Mouse (Mus musculus) heart, embryonic 16.5 days (tissue): ENCODE measurements at regions not wholly inside any gene's neighbourhood (a gene's known extent, or its start where the extent isn't known, plus 50 kb on each side); places are given as distances from the start of the nearest gene placed in this dataset.

ENCODE experiments used
- ATAC-seq: fragments of 200-750 bp; cut with Nextera tagmentation; replicated peaks from 2 replicates; pipeline ENCODE4 v1.8.0; 2017; ENCODE audit warnings: moderate number of reproducible peaks; ENCODE audit not compliant: insufficient read depth, low FRiP score; ENCODE audit errors: extremely low read depth
- H3K27ac ChIP-seq: fragments of 300-500 bp; sonication (generic); 2 replicates; pipeline ENCODE4 v1.5.1; 2014; ENCODE audit warnings: mild to moderate bottlenecking, low read length, control low read depth, moderate library complexity
- H3K27me3 ChIP-seq: fragments of 300-500 bp; sonication (generic); 2 replicates; pipeline ENCODE4 v1.6.1; 2014; ENCODE audit warnings: low read length, mixed read lengths; ENCODE audit not compliant: control insufficient read depth, insufficient read depth
- H3K36me3 ChIP-seq: fragments of 300-500 bp; sonication (generic); 2 replicates; pipeline ENCODE4 v1.6.1; 2014; ENCODE audit not compliant: control insufficient read depth, insufficient read depth
- H3K4me1 ChIP-seq: fragments of 300-500 bp; sonication (generic); 2 replicates; pipeline ENCODE4 v1.6.1; 2014; ENCODE audit warnings: low read length, mixed read lengths; ENCODE audit not compliant: control insufficient read depth, insufficient read depth
- H3K4me2 ChIP-seq: fragments of 300-500 bp; sonication (generic); 2 replicates; pipeline ENCODE4 v1.6.1; 2014; ENCODE audit warnings: low read depth, mild to moderate bottlenecking, control low read depth, low read length
- H3K4me3 ChIP-seq: fragments of 300-500 bp; sonication (generic); 2 replicates; pipeline ENCODE4 v1.5.1; 2014; ENCODE audit warnings: mild to moderate bottlenecking, control low read depth, low read length
- H3K9ac ChIP-seq: fragments of 300-500 bp; sonication (generic); 2 replicates; pipeline ENCODE4 v1.6.1; 2014; ENCODE audit warnings: low read length, control low read depth
- H3K9me3 ChIP-seq: fragments of 300-500 bp; sonication (generic); replicated peaks from 2 replicates; pipeline ENCODE4 v1.6.1; 2016; ENCODE audit warnings: low read length; ENCODE audit not compliant: control insufficient read depth
- WGBS: fragments of 180-500 bp; shearing (Covaris S2); extraction: QIAGEN DNeasy Blood & Tissue Kit; methylation state at CpG from one replicate; pipeline ENCODE4 v1.1.7; 2014; 5-methylcytosine and 5-hydroxymethylcytosine counted together

DNA sequence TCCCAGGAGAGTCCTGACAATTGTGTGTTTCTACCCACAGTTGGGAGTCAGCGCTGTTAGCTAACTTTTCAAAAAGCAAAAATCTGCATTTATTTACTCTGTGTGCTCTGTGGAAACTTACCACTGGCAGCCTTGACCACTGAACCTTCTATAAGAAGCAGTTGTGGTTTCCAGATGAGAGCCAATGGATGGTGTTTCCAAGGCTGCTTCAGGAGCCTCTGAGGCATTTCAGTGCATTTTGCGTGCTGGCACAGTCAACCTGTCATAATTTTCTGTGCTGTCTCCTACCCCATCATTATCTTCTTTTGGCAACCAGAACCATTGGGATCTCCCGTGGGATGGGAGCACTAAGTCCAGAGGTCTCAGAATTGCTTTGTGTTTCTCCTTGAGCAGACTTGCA, 60.3 kb downstream of the 4930544G11Rik start:
- no peak overlapping the region for H3K27ac ChIP-seq
- H3K9ac ChIP-seq = no peak overlapping the region
- no peak overlapping the region for H3K4me2 ChIP-seq
- no peak for ATAC-seq
- no peaks in the 10 kb centered on the region for H3K4me1 ChIP-seq
- H3K9me3 ChIP-seq = no peaks in the 10 kb centered on the region
- 81% methylated on average over 3 of the region's 3 CpGs for WGBS
- H3K27me3 ChIP-seq = no peaks in the 10 kb centered on the region
- no peaks in the 10 kb centered on the region for H3K36me3 ChIP-seq
- no peak overlapping the region for H3K4me3 ChIP-seq

DNA sequence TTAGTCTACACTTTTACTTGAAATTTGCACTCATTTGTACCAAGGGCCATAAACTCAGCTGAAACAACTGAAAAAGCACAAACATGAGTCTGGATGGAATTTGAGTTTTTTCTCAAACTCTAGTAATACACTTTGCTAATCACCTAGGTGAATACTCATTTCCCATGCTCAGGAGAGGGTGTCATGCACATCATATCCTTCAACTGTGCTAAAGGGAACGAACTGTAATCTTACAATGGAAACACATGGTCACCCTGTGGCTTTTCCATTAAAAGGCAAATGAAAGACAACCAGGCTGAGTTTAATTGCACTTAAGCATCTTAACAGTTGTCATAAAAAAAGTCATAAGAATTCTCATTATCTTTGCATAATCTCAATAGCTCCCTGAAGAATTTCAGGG, 71.1 kb downstream of the 4930544G11Rik start:
- Histone ChIP-seq H3K9me3 (no peaks in the 10 kb centered on the region), H3K27ac (no peak overlapping the region), H3K4me3 (no peak overlapping the region), H3K4me1 (no peaks in the 10 kb centered on the region), H3K36me3 (no peaks in the 10 kb centered on the region), H3K4me2 (no peak overlapping the region), H3K27me3 (no peaks in the 10 kb centered on the region), H3K9ac (no peak overlapping the region)
- no peak for ATAC-seq
- WGBS = 70% methylated on average over 1 of the region's 1 CpGs

DNA sequence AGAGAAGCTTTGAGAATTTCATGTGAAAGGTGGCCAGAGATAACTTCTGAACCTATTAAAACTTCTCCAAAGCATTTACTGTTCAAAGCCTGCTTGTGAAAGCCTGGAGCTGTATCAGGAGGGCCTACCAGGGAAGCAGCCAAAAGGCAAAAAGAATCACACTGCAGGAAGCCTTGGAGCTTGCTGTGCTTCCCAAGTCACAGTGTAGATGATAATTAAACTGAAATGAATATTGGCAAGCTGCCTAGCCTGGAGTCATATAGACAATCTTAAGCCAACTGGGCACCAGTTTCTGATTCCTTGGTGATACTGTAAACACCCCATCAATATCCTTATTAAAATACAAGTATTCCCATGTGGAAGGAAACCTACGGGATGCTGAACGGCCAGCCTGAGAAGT, 84.4 kb downstream of the 4930544G11Rik start:
- no peak overlapping the region for H3K9ac ChIP-seq
- no peaks in the 10 kb centered on the region for H3K9me3 ChIP-seq
- H3K27ac ChIP-seq = no peak overlapping the region
- no peak overlapping the region for H3K4me3 ChIP-seq
- ATAC-seq = no peak
- WGBS = 71% methylated on average over 2 of the region's 2 CpGs
- H3K4me1 ChIP-seq = no peaks in the 10 kb centered on the region
- no peak overlapping the region for H3K4me2 ChIP-seq
- H3K36me3 ChIP-seq = no peaks in the 10 kb centered on the region
- H3K27me3 ChIP-seq = no peaks in the 10 kb centered on the region

DNA sequence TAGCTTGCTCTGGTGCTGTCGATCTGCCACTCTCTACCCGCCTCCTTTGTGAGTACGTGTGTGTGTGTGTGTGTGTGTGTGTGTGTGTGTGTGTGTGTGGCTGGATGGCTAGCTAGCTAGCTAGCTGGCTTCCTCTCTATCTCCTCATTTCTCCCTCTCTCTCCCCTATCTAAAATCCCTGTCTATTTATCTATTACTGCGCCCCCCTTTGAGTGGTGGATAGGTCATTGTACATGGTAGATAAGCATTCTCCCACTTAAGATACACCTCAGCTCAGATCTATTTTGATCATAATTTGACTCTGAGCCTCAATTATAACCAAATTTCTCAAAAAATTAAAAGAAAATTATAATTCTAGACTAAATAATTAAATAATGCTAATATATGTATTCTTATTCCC, 99.4 kb downstream of the 4930544G11Rik start:
- WGBS = 70% methylated on average over 4 of the region's 4 CpGs
- ATAC-seq = no peak
- no peaks in the 10 kb centered on the region for H3K4me1 ChIP-seq
- H3K9me3 ChIP-seq = no peaks in the 10 kb centered on the region
- H3K36me3 ChIP-seq = no peaks in the 10 kb centered on the region
- no peak overlapping the region for H3K4me3 ChIP-seq
- no peaks in the 10 kb centered on the region for H3K27me3 ChIP-seq
- no peak overlapping the region for H3K4me2 ChIP-seq
- H3K9ac ChIP-seq = no peak overlapping the region
- H3K27ac ChIP-seq = no peak overlapping the region

DNA sequence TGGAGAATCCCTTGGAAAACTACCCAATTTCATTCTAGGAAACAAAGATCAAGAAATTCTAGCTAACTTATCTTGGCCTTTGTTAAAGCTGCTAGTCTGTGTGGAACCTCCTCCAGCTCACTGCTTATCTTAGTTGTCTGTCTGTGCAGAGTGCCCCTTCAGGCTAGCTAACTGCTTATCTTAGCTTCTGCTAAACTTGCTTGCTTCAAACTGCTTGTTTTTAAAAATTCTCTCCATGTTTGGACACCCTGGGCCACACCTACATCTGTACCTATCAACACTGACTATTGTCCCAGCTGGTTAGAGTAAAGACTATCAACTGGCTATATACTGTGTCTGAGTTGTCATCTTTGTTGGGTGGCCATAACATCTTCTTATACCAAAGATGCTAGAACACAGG, 100.0 kb downstream of the 4930544G11Rik start:
- Histone ChIP-seq H3K27ac (no peak overlapping the region), H3K9ac (no peak overlapping the region), H3K4me3 (no peak overlapping the region), H3K4me2 (no peak overlapping the region), H3K4me1 (no peaks in the 10 kb centered on the region), H3K9me3 (no peaks in the 10 kb centered on the region), H3K27me3 (no peaks in the 10 kb centered on the region), H3K36me3 (no peaks in the 10 kb centered on the region)
- ATAC-seq = no peak

DNA sequence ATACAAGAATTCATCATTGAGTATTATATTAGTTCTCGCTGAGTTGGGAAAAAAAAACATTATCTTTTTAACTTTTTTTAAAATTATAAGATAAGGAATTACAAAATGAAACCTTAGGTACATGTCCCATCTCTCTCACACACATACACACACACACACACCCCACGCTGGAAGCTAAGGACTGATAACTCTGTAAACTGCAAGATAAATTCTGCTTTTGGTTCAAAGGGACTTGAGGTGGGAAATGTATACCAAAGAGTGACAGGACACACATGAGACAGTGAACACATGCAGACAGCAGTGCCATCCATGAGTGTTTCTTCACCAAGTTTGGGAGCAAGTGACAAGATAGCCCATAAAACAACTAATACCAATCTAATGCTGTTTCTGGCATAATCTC, 100.8 kb downstream of the 4930544G11Rik start:
- Histone ChIP-seq H3K4me3 (no peak overlapping the region), H3K4me2 (no peak overlapping the region), H3K27me3 (no peaks in the 10 kb centered on the region), H3K9ac (no peak overlapping the region), H3K36me3 (no peaks in the 10 kb centered on the region), H3K4me1 (no peaks in the 10 kb centered on the region), H3K27ac (no peak overlapping the region), H3K9me3 (no peaks in the 10 kb centered on the region)
- WGBS = 52% methylated on average over 2 of the region's 2 CpGs
- ATAC-seq = no peak

DNA sequence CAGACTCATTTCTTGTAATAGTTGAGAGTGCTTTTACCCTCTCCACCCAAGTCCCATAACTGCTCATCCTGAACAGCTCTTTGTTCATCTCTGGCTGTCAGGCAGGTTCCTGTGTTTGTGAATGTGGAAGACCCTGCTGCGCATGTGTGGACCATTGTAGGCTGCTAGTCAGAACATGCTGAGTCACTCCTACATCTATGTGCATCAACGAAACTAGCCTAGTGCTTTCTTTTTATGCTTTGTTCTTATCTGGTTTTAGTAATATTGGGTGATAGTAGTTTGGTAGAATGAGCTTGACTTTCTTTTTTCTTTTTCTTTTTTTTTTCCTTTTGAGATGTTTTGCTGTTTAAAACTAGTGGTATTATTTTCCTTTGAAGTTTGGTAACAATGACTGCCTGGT, 116.5 kb downstream of the 4930544G11Rik start:
- H3K4me1 ChIP-seq = no peaks in the 10 kb centered on the region
- no peaks in the 10 kb centered on the region for H3K27me3 ChIP-seq
- no peak overlapping the region for H3K27ac ChIP-seq
- H3K36me3 ChIP-seq = no peaks in the 10 kb centered on the region
- no peaks in the 10 kb centered on the region for H3K9me3 ChIP-seq
- 69% methylated on average over 2 of the region's 2 CpGs for WGBS
- no peak overlapping the region for H3K9ac ChIP-seq
- H3K4me3 ChIP-seq = no peak overlapping the region
- H3K4me2 ChIP-seq = no peak overlapping the region
- ATAC-seq = no peak

DNA sequence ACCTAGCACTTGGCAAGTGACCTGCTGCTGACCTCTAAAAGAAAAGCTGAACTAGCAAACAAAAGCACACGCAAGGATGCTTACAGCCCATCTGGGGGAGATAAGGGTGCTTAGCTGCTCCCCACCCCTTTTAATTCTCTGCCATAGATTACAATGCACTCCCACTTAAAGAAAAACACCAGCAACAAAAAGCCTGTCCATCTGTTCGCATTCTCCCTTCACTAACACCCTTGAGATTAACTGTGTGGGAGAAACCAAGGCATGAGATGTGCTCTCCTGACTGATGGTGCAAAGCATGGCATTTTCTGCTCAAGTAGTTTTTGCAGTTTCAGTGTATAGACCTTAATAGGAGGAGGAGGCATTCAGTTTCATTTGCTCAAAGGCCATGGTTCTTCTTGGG, 125.0 kb downstream of the 4930544G11Rik start:
- Histone ChIP-seq H3K4me2 (no peak overlapping the region), H3K9ac (no peak overlapping the region), H3K4me3 (no peak overlapping the region), H3K27me3 (no peaks in the 10 kb centered on the region), H3K9me3 (no peaks in the 10 kb centered on the region), H3K36me3 (no peaks in the 10 kb centered on the region), H3K4me1 (no peaks in the 10 kb centered on the region), H3K27ac (no peak overlapping the region)
- no peak for ATAC-seq
- 18% methylated on average over 2 of the region's 2 CpGs for WGBS

DNA sequence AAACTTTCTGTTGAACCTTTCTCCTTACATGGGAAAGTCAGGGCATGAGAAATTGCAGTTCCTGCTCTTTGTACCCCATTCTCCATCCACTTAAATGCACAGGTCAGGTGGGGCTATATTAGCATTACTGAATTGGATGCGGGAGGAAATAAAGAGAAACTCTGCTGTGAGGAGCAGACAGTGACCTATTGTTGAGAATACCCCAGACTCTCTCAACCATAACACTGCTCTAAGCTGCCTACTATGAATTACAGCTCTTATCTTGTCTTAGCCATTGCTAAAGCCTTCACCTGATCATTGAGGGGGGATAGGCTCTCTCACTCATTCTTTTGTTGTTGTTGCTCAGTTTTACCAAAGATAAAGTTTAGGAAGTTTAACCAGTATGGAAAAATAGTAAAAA, 126.4 kb downstream of the 4930544G11Rik start:
- no peak overlapping the region for H3K9ac ChIP-seq
- no peak overlapping the region for H3K4me3 ChIP-seq
- no peaks in the 10 kb centered on the region for H3K9me3 ChIP-seq
- ATAC-seq = no peak
- no peaks in the 10 kb centered on the region for H3K27me3 ChIP-seq
- 78% methylated on average over 1 of the region's 1 CpGs for WGBS
- no peaks in the 10 kb centered on the region for H3K36me3 ChIP-seq
- no peaks in the 10 kb centered on the region for H3K4me1 ChIP-seq
- no peak overlapping the region for H3K27ac ChIP-seq
- no peak overlapping the region for H3K4me2 ChIP-seq

DNA sequence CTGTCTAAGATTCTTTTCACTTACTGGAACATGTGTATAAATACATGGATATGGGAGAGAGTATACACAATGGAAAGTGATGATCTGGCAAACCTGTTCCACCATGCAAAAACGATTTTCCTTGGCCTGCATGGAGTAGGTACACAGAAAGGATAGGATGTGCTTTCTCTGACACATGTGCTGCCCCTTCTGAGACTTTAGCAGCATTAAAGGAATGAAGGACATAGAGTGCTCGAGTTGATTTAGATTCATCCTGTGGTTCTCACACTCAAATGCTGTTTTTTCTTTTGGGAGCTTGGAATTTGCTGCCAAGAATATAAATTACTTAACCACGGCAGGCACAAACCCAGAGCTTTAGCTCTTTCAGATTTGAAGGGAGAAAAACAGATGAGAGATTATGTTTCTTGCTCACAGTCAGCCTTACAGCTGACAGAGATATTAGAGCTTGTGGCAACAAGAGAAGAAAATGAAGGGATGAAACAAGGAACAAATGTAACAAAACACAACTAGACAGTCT, 149.2 kb downstream of the 4930544G11Rik start:
- H3K27ac ChIP-seq = no peak overlapping the region
- ATAC-seq = no peak
- H3K4me2 ChIP-seq = no peak overlapping the region
- no peaks in the 10 kb centered on the region for H3K36me3 ChIP-seq
- no peaks in the 10 kb centered on the region for H3K9me3 ChIP-seq
- no peaks in the 10 kb centered on the region for H3K27me3 ChIP-seq
- no peak overlapping the region for H3K9ac ChIP-seq
- H3K4me1 ChIP-seq = no peaks in the 10 kb centered on the region
- H3K4me3 ChIP-seq = no peak overlapping the region
- WGBS = 49% methylated on average over 3 of the region's 3 CpGs
